Mouse (Mus musculus) neural tube, embryonic 11.5 days (tissue): ENCODE measurements around the gene Vps4a. TPM values are rescaled to one million over a fixed set of nuclear protein-coding genes. Genes with fewer than 3 reads are reported as not detected.
A peak's percentile ranks its signal among the peaks of the same experiment; 100 is the strongest.

ENCODE experiments used
- ATAC-seq: fragments of 200-750 bp; cut with Nextera tagmentation; 2 replicates; pipeline ENCODE4 v1.8.0; 2017; ENCODE audit warnings: moderate number of reproducible peaks, mild to moderate bottlenecking, moderate TSS enrichment, moderate library complexity; ENCODE audit not compliant: insufficient read depth, low FRiP score, low TSS enrichment
- DNase-seq: peaks from one replicate; pipeline ENCODE4 v3.0.0-alpha.2; 2015; ENCODE audit warnings: low spot score
- H3K27ac ChIP-seq: fragments of 300-500 bp; sonication (generic); 2 replicates; pipeline ENCODE4 v1.5.1; 2014; ENCODE audit warnings: low read depth, mild to moderate bottlenecking, low read length
- H3K27me3 ChIP-seq: fragments of 300-500 bp; sonication (generic); 2 replicates; pipeline ENCODE4 v1.6.1; 2014; ENCODE audit warnings: mild to moderate bottlenecking, low read length, mixed read lengths; ENCODE audit not compliant: control insufficient read depth, insufficient read depth
- H3K36me3 ChIP-seq: fragments of 300-500 bp; sonication (generic); 2 replicates; pipeline ENCODE4 v1.6.1; 2014; ENCODE audit warnings: mild to moderate bottlenecking, low read length, moderate library complexity, mixed read lengths; ENCODE audit not compliant: control insufficient read depth, insufficient read depth
- H3K4me1 ChIP-seq: fragments of 300-500 bp; sonication (generic); 2 replicates; pipeline ENCODE4 v1.6.1; 2014; ENCODE audit warnings: low read length, mixed read lengths; ENCODE audit not compliant: control insufficient read depth, insufficient read depth
- H3K4me2 ChIP-seq: fragments of 300-500 bp; sonication (generic); 2 replicates; pipeline ENCODE4 v1.6.1; 2014; ENCODE audit warnings: low read depth, mild to moderate bottlenecking, moderate library complexity
- H3K4me3 ChIP-seq: fragments of 300-500 bp; sonication (generic); 2 replicates; pipeline ENCODE4 v1.5.1; 2014; ENCODE audit warnings: low read depth, low read length
- H3K9ac ChIP-seq: fragments of 300-500 bp; sonication (generic); 2 replicates; pipeline ENCODE4 v1.6.1; 2014; ENCODE audit warnings: mild to moderate bottlenecking, low read length
- H3K9me3 ChIP-seq: fragments of 300-500 bp; sonication (generic); 2 replicates; pipeline ENCODE4 v1.6.1; 2016; ENCODE audit warnings: low read length; ENCODE audit not compliant: control insufficient read depth
- WGBS: fragments of 180-500 bp; shearing (Covaris S2); extraction: QIAGEN DNeasy Blood & Tissue Kit; methylation state at CpG from one replicate; pipeline ENCODE4 v1.1.7; 2014; 5-methylcytosine and 5-hydroxymethylcytosine counted together
- polyA plus RNA-seq: library from polyadenylated mRNA; unstranded; fragments of >200 nt; fragmentation: Nextera tagmentation; extraction: Ambion mirVana; gene quantifications from 2 replicates; pipeline ENCODE4 v1.2.1, GENCODE M21; 2014

Gene Vps4a
- polyA plus RNA-seq, 1 experiment from 2014 or later: 105 TPM

GRCm38 (mm10) chr8:107036626-107037025 is 5.6 kb downstream of the Vps4a start:
- Histone ChIP-seq H3K36me3 (peaks cover 3% of the 10 kb centered on the region), H3K4me3 (no peak overlapping the region), H3K27ac (no peak overlapping the region), H3K9ac (no peak overlapping the region), H3K9me3 (no peaks in the 10 kb centered on the region), H3K4me2 (no peak overlapping the region), H3K4me1 (peaks cover 8% of the 10 kb centered on the region), H3K27me3 (no peaks in the 10 kb centered on the region)
- no peak for ATAC-seq
- WGBS: 94% methylated on average over 8 of the region's 8 CpGs
- no peak for DNase-seq

DNA sequence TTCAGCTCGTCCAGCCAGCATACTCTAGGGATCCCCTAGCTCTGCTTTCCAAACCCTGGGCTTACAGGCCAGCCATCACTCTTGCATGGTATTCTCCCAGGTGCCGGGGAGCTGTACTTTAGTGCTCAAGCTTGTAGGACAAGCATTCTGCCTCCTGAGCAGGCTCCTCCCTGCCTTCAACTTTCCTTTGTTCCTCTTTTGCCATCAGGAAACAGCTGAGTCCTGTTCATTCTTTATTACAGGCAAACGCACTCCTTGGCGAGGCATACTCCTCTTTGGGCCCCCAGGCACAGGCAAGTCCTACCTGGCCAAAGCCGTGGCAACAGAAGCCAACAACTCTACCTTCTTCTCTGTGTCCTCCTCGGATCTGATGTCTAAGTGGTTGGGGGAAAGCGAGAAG is 9.6 kb downstream of the Vps4a start:
- Histone ChIP-seq H3K27me3 (no peaks in the 10 kb centered on the region), H3K36me3 (peaks cover 17% of the 10 kb centered on the region), H3K4me2 (no peak overlapping the region), H3K9ac (no peak overlapping the region), H3K27ac (no peak overlapping the region), H3K9me3 (no peaks in the 10 kb centered on the region), H3K4me3 (no peak overlapping the region), H3K4me1 (no peaks in the 10 kb centered on the region)
- 86% methylated on average over 7 of the region's 7 CpGs for WGBS
- ATAC-seq (no peak), DNase-seq (no peak)

GRCm38 (mm10) chr8:107045478-107045877 is 14.5 kb downstream of the Vps4a start:
- peaks cover 23% of the 10 kb centered on the region for H3K36me3 ChIP-seq

DNA sequence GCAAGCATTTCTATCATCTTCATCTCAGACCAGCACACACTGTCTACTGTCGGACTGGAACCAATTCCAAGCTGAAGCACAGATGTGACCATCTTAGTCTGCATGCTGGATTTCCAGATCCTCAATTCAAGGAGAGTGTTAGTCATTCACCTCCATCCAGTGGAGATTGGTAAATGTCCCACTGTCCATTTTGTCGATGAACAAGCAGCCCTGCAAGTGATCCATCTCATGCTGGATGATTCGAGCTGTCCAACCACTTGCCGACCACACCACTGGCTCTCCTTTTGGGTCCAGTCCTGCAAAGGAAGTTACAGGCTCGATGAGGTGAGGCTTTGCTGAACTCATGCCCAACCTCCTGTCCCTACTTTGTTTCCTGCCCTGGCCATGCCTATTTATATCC is 16.0 kb downstream of the Vps4a start:
- Histone ChIP-seq H3K9me3 (no peaks in the 10 kb centered on the region), H3K27me3 (no peaks in the 10 kb centered on the region), H3K4me1 (0 out of 2 replicates have a peak, but pooled peaks cover 4% of the 10 kb centered on the region), H3K9ac (no peak overlapping the region), H3K4me3 (no peak overlapping the region), H3K27ac (no peak overlapping the region), H3K4me2 (0 out of 2 replicates have a peak overlapping the region, but pooled peaks have one; percentile 93), H3K36me3 (peaks cover 29% of the 10 kb centered on the region)
- DNase-seq: no peak
- WGBS: 92% methylated on average over 5 of the region's 5 CpGs
- ATAC-seq: no peak

More at GRCm38 (mm10) chr8:107045478-107045877, 14.5 kb downstream of the Vps4a start:
- H3K4me3 ChIP-seq: no peak overlapping the region
- ATAC-seq: no peak
- no peak overlapping the region for H3K4me2 ChIP-seq
- 89% methylated on average over 6 of the region's 6 CpGs for WGBS
- no peak overlapping the region for H3K27ac ChIP-seq
- H3K9ac ChIP-seq: no peak overlapping the region
- 0 out of 2 replicates have a peak, but pooled peaks cover 4% of the 10 kb centered on the region for H3K4me1 ChIP-seq
- no peaks in the 10 kb centered on the region for H3K27me3 ChIP-seq
- no peaks in the 10 kb centered on the region for H3K9me3 ChIP-seq
- no peak for DNase-seq

DNA sequence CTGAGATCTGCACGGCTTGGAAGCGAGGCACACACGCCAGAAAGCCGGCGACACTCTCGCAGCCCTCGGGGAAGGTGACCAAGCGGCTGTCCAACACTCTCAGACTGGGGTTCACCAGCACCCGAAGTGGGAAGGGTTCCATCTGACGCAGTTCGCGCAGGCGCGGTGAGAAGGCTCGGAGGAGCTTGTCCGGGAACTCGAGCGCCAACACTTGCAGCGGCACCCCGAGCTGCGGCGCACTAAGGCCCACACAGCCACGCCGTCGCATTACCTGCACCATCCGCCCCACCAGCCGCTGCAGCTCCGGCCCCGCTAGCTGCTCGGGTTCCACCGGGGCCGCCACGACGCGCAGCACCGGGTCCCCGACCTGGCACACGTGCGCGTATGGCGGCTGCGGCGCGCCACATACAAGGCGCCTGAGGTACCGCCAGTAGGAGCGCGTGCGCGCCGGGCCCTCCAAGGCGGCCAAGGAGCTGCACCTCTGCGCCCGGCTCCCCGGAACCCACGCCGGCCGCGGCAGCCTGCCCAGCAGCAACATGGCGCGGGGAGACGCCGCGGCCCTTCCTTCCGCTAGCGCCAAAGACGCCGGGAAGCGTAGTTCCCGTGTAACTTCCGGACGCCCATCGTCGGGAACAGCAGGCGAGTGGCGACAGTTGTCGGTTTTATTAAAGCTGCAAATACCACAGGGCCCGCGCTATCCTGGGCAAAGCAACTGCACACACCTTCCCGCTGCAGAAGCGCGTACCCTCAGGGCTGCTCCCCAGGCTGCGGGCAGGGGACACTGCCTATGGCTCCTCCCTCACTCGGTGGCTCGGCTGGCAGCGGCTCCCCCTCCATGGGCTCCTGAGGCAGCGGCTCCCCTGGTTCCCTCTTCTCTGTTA is 17.3 kb downstream of the Vps4a start, which contains the start of gene Pdf:
Gene Pdf, minus strand, starts transcription at position 554 of the 881 bp plus-strand sequence.
- no peaks in the 10 kb centered on the region for H3K27me3 ChIP-seq
- under 1% methylated on average over 76 of the region's 87 CpGs for WGBS
- ATAC-seq (peak; percentile 83), DNase-seq (peak; percentile 80)
- 0 out of 2 replicates have a peak, but pooled peaks cover 4% of the 10 kb centered on the region for H3K4me1 ChIP-seq
- peak within 1 kb of the TSS; percentile 93 for H3K4me2 ChIP-seq
- peak within 1 kb of the TSS; percentile 89 for H3K9ac ChIP-seq
- H3K9me3 ChIP-seq: no peaks in the 10 kb centered on the region
- H3K36me3 ChIP-seq: peaks cover 39% of the 10 kb centered on the region
- H3K27ac ChIP-seq: peak within 1 kb of the TSS; percentile 85
- peak within 1 kb of the TSS; percentile 83 for H3K4me3 ChIP-seq

DNA sequence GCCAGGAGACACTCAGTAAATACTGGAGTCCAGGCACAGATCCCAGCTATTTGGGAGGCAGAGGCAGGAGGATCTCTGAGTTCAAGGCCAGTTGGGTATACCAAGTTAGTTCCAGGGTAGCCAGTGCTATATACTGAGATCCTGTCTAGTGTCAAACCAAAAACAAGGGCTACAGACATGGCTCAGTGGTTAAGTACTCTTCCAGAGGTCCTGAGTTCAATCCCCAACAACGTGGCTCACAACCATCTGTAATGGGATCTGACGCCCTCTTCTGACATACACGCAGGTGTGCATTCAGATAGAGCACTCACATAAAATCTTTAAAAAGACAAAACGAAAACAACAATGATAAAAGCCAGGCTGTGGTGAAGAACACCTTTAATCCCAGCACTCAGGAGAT is 18.5 kb downstream of the Vps4a start:
- no peak overlapping the region for H3K9ac ChIP-seq

GRCm38 (mm10) chr8:107052046-107052445 is 21.0 kb downstream of the Vps4a start:
- no peaks in the 10 kb centered on the region for H3K27me3 ChIP-seq
- no peak overlapping the region for H3K9ac ChIP-seq
- H3K4me2 ChIP-seq: no peak overlapping the region
- DNase-seq (no peak), ATAC-seq (no peak)
- no peaks in the 10 kb centered on the region for H3K9me3 ChIP-seq
- peaks cover 11% of the 10 kb centered on the region; the same call in 1 of the 2 replicates for H3K4me1 ChIP-seq
- no peak overlapping the region for H3K27ac ChIP-seq
- no peak overlapping the region for H3K4me3 ChIP-seq
- H3K36me3 ChIP-seq: peaks cover 26% of the 10 kb centered on the region
- WGBS: 92% methylated on average over 8 of the region's 8 CpGs

More for the DNA sequence above, 18.5 kb downstream of the Vps4a start:
- H3K27ac ChIP-seq: no peak overlapping the region
- 0 out of 2 replicates have a peak, but pooled peaks cover 4% of the 10 kb centered on the region for H3K4me1 ChIP-seq
- no peaks in the 10 kb centered on the region for H3K27me3 ChIP-seq
- WGBS: 94% methylated on average over 4 of the region's 4 CpGs
- no peak overlapping the region for H3K4me3 ChIP-seq
- no peak overlapping the region for H3K4me2 ChIP-seq
- DNase-seq: no peak
- H3K9me3 ChIP-seq: no peaks in the 10 kb centered on the region
- peaks cover 36% of the 10 kb centered on the region for H3K36me3 ChIP-seq
- ATAC-seq: no peak

- Histone ChIP-seq H3K4me3 (peak within 1 kb of the TSS; percentile 96), H3K9ac (peak within 1 kb of the TSS; percentile 78), H3K4me1 (peaks cover 7% of the 10 kb centered on the region; the same call in 1 of the 2 replicates), H3K36me3 (peaks cover 19% of the 10 kb centered on the region), H3K27ac (no peak within 1 kb of the TSS), H3K9me3 (no peaks in the 10 kb centered on the region), H3K27me3 (no peaks in the 10 kb centered on the region), H3K4me2 (peak within 1 kb of the TSS; percentile 93)
- ATAC-seq (peak; percentile 91), DNase-seq (peak; percentile 97)
- under 1% methylated on average over 84 of the region's 88 CpGs for WGBS
These were observed 25.3 kb downstream of the Vps4a start, which contains the start of the genes Cog8 and Nip7 for GRCm38 (mm10) chr8:107056076-107056972. Gene Cog8, minus strand, starts transcription at chr8:107056689. Gene Nip7, plus strand, starts transcription at chr8:107056877.
